Mouse (Mus musculus) granulocyte monocyte progenitor cell, adult 5-6 weeks (primary cell): ENCODE results near the gene P4ha2. TPM values are rescaled to one million over a fixed set of nuclear protein-coding genes. Genes with fewer than 3 reads are reported as not detected.

ENCODE experiments used
- ATAC-seq: replicated peaks from 2 replicates; pipeline ENCODE4 v1.8.0; 2016; ENCODE audit warnings: mild to moderate bottlenecking, moderate TSS enrichment, inconsistent platforms; ENCODE audit not compliant: poor library complexity, severe bottlenecking
- total RNA-seq, 2 experiments: library from RNA; stranded (forward) in 1 of 2; stranded (reverse) in 1 of 2; fragments of 200-712, 200-1000 nt in 1 of 2; fragments of >200 nt in 1 of 2; fragmentation: Nextera tagmentation in 1 of 2; gene quantifications; 2 replicates each; pipeline ENCODE4 v1.2.3; 2014 to 2017

Gene P4ha2
- total RNA-seq (2014; fragmentation: Nextera tagmentation) = not detected in 2 replicates
- not detected in 2 replicates for total RNA-seq (2017)

DNA sequence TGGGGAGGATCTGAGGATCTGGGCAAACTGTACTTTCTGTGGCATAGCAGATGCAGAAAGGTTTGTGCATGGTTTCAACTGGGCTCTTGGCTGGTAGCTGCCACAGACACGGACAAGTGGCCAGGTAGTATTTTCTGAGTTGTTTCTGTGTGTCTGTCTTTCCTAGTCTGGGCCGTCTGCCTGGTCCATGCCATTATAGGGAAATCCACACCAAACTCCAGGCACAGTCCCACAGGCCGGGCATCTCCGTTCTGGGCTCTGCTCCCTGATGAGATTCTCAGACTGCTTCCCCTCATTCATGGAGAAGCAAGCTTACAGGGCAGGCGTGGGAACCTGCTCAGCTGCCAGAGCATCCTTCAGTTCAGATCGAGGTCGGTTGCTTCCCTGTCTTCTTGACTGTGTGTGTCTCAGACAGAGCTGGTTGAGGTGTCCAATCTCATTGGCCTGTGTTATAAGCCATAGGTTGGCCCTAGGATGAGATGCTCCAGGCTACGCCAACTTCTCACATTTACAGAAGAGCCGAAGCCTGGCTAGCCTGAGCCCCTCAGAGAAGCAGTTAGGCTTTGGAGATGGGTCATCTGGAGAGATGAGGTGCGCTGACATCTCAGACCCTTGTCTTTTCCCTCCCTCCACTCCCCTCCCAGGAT is at the start of gene P4ha2:
Gene P4ha2, plus strand, starts transcription at position 51 of the 647 bp plus-strand sequence.
- ATAC-seq = no peak

DNA sequence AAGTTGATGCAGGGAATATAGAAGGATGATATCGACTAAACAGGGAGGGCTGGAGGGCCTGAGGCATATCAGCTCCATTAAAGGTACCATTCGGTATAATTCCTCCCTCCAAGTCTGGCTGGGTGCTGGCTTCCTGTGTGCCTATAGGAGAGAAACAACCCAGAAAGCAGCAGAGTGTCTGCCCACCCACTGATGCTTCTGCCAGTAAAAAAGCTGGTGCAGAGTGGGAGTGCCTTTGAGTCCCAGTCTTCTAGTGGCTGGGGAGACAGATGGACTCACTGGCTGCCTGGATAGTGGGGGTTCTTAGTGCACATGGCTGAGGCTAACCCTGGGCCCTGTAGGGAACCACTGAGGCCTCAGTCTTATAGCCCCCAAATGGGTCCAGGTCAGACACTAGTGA is 49.7 kb upstream of the P4ha2 start:
- ATAC-seq = no peak

DNA sequence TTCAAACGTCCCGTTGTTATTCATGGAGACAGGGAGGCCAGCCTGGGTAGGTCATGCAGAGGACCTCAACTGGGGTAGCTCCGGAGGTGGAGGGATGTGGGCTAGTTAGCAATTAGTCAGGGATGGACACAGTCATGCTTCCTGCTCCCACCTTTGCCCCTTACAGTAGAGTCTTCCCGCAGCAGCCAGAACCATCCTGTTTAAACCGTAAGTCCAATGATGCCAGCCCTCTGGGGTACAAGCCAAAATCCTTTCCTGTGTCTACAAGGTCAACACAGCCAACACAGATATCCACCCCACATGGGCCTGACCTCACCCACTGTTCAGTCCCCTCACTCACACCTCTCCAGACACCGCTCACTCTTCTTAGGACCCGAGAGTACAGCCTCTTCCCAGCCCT is 48.7 kb upstream of the P4ha2 start:
- no peak for ATAC-seq

DNA sequence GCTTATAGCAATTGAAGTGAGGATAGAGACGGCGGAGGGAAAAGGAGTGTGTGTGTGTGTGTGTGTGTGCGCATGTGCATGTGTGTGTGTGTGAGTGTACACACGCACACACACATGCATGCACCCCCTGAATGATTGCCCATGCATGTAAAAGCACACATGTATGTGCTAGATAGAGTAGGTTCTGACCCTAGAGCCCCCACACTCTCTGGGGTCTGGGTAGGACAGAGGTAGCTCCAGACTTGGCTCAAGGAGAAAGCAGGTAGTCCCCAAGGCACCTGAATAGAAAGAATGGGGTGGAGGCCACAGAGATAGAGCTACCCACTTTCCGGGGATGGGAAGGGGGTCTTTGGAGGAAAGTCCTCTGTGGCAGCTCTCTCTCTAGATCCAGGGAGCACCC is 47.8 kb upstream of the P4ha2 start:
- ATAC-seq = no peak

DNA sequence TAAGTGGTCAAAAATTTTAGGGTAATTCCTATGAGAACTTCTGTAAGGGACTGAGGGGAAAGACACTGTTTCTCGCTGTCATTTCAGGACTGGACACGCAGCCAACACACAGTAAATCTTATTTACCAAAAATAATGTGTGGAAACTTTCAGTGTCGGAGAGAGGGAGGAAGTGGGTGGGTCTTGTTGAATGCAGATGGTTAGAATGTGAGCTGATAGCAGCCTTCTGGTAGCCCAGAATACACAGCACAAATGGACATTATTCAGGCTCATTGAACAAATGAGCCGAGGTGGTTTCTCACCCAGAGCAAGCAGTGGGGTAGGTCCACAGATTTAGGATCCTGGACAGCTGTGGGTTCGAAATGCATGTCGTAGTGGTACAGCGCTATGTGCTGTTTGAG is 46.8 kb upstream of the P4ha2 start:
- ATAC-seq = no peak

DNA sequence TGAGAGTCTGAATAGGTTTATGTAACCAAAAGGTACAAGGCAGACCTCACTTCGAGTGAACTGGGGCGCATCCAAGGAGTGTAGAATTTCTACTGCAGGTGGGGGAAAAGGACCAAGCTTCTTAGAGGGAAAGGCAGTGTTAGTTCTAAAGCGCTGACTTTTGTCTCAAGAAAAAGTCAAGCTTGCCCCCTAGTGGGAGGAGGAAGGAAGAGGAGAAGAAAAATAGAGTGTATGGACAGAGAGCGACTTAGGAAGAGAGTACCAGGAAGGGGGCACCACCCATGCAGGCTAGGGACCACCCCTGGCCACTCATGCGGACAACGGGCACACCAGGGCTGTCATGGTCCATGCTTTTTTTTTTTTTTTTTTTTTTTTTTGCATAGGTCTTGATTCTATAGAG is 45.6 kb upstream of the P4ha2 start:
- ATAC-seq = peak; percentile 62; the same call in 1 of the 2 replicates

DNA sequence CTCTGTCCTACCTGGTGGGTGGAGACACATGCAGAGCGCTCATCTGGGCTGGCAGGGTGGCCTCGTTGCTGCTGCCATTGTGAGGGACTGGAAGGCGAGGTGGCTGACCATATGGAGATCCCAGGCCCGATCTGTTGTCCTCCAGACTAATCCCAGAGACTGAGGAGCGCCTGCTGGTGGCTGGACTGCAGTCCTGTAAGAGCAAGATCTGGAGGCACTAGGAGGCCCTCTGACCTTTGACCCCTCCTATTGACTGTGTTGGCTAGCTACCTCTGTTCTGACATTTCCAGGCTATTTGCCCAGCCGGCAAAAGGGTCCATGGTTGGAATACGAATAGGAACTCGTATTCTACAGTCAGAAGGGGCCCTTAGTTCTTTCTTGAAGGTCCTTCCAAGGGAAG is 43.8 kb upstream of the P4ha2 start:
- no peak for ATAC-seq

DNA sequence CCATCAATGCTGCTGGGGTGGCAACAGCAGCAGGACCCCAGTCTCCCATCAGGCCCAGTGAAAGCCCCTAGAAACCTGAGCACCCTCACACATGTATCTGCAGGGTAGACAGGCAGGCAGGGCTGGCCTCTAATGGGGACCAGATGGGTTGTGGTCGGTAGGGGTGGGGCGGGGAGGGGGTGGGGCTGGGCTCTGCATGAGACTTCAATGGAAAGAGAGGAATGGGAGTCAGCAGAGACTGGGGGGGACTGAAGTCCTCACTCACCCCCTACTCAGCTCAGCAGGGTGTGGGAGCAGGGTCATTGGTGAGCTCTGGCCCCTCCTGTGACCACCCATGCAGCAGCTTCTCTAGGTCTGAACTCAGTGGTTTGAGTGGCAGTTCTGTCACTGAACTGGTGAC is 42.5 kb upstream of the P4ha2 start:
- no peak for ATAC-seq

DNA sequence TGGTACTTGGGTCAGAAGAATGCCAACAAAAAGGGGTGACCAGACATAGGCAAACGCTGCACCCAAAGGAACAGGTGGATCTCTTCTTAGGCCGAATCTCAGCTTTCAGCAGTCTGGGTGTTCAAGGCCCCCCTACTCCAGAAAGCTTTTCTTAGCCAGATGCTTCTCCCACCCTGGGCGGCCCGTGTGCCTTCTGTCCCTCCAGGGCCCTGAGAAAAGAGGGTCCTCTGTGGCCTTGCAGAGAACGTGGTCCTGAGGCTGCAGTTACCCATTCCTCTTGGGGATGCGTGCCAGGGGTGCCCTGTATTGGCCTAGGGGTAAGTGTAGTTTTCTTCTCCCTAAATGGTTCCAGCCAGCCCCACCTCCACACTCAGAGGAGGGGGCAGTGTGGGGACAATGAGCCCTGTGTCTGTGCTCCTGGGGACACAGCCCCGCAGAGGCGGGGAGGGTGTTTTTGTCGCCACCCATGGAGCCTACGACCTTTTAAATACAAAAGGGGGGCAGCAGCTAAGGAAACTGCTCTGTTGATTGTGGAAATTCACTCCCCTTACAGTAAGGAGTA is 41.8 kb upstream of the P4ha2 start:
- no peak for ATAC-seq

DNA sequence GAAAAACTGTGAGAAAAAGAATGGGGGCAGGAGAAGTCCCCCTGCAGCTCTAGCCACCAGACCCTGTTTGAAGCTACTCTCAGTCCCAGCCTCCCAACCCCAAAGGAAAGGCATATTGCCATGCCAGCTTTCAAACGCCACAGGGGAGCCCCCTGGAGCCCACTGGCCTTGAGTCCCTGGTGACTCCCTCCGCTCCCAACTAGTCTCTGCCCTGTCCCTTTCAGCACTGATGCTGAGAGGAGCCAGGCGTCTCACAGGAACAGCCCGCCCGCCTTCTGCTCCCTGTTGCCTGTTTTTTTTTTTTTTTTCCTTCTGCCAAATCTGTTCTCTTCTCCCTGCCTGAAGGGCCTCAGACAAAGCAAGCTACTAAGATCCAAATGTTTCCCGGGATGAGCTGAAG is 41.3 kb upstream of the P4ha2 start:
- ATAC-seq = no peak

DNA sequence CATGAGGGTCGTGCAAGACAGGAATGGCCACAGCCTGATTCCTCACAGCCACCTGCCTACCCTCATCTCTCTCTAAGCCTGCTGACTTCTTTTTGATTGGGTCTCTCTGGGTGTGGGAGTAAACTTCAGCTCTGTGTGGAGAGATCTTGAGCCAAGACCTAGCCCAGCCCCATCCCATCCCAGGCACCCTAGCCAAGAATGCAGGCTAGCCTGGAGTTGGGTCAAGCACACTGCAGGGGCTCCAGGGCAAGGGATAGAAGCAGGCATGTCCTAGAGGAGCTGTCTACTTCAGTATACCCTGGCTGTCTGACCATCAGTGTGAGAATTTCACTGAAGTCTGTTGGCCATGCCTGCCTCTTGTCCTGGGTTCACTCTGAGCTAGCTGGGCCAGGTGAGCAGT is 40.4 kb upstream of the P4ha2 start:
- ATAC-seq = no peak

DNA sequence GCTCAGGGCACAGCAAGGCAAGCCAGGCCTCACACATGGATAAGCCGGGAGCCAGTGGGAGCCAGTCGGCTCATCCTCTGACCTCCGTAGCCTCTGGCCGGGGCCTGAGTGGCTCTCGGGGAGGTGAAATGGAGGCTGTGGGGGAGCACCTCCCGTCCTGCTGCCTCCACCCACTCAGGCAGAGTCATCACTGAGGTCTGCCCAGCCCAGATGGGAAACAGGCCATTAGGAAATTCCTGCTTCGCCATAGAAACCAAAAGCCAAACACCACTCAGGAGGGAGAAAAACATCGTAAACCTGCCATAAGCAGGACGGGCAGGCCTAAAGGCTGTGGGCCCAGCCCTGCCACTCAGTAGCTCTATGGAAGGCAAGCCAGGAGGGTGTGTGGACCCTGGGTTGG is 39.6 kb upstream of the P4ha2 start:
- no peak for ATAC-seq

DNA sequence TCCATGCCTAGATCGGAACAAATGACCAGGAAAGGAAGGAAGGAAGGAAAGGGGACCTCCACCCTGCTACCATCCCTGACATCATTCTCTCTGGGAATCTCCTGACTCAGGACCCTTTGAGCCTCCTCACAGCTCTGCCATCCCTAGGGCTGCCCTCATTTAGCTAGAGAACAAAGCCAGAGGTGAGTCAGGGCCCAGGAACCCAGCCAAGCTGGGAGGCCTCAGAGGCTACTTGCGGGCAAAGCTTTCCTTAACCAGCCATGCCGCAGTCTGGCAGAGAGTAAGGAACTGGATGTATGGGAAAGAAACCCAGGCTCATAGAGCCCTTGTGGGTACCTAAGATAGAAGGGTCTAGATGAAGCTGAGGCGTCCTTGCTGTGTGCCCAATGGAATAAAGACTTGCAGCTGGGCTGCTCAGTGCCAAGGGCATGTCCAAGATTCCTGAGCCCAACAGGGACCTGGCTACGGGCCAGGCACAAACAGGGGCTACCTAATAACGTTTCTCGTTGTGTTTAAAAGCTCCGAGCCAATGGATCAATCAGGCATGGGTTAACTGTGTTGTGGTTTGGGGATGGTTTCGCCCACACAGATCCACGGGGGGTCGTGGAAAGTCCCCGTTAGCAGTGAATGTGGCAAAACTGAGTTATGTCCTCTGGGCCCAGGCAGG is 37.7 kb upstream of the P4ha2 start:
- ATAC-seq = no peak

DNA sequence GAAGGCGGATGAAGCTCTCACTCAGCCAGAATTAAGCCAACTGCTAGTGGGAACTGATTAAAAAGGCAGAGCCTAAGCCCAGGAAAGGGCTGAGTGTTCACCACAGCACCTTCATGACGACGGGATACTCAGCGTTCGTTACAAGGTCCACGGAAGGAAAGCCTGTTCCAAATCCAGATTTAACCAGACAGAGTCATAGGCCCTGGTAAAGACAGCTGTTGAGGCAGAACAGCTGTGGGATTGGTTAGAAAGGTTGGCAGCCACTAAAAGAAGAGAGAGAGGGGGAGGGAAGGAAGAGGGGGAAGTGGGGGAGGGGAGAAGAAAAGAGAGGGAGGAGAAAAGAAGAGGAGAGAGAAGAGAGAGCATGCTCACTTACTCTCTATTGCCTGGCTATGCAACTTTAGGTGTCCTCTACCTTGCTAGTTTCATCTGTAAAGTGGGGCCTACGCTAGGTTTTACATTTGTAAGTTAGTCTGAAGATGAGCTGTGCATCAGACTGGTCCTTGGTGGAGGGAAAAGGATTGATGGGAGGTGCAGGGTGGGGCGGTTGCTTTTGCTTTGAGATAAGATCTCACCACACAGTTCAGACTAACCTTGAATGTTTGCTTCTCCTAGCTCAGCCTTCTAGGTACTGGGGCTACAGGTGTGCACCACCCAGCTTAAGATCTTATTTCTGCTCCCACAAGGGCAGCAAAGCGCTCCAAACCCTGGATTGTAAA is 37.0 kb upstream of the P4ha2 start:
- ATAC-seq = no peak

DNA sequence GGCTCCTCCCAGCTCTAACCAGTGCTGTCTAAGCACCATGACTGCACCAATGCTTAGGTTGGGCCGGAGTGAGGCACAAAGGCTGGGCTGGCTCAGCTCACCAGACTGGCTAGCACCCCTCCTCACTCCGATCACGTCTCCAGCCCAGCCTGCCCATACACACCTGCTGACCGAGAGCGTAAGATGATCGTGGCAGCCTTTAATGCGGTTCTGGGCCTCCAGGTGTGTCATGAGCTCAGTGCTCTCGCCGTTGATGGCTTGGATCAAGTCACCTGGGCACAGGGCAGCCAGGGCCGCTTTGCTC is 36.5 kb upstream of the P4ha2 start:
- no peak for ATAC-seq

DNA sequence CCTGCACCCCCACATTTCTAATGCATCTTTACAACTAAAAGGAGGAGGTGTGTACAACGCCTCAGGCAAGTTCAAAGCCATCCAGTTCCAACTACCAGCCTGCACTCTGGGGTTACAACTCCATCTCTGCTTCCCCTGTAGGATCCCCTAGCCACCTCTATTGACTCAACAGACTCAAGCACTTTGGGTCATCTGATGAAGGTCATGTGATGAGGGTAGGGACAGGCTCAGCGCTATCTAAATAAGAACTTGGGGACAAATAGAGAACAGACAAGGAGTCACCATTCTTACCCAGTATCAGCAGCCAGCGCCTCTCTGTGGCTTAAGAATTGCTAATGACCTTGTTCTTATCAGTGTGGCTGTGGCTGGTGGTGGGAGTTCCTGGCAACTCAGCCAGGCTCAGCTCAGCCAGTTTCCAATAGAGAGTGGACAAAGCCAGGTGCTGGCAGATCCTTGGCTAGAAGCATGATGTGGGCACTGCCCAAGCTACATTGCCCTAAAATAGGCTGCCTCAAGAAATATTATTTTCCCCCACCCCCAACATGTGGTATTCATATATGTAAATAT is 35.4 kb upstream of the P4ha2 start:
- no peak for ATAC-seq

DNA sequence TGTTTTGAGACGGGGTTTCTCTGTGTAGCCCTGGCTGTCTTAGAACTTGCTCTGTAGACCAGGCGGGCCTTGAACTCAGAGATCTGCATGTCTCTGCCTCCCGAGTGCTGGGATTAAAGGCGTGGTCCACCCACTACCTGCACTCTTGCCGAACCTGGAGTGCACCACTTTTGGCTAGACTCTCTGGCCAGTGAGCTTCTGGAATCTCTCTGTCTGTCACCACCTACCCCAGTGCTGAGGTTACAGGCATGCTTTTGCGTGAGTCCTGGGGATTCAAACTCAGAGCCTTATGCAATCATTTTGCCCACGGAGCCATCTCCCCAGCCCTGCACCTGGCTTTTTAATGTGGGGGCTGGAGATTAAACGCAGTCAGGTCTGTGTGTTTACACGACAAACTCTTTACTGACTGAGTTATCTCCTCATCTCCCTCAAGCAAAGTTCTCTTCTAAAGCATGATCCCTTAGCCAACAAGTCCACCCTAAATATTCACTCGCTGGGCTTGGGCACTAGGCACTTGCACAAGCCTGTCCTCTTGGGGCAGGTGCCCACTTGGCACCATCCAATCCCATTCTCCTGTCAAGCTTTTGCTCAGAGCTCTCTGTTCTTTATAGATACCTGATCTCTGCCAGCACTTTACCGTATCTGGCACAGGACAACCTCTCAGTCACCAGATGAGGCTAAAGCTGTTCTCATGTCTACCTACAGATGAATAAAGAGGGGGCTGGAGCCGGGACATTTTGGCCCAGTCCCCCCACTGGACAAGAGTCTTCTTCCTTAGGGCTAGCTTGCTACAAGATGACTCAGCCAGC is 34.6 kb upstream of the P4ha2 start:
- no peak for ATAC-seq

DNA sequence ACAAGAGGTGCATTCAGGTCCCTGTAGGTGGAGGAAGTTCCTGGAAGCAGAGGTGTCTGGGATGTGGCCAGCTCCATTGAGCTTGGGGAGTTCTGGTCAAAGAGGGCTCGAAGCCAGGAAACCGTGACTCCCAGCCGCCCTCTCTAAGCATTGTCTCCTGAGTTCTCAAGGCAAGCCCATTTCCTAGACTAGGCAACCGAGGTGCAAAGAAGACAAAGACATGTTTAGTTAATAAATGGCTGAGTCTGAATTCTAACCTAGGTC is 34.0 kb upstream of the P4ha2 start:
- ATAC-seq = no peak

DNA sequence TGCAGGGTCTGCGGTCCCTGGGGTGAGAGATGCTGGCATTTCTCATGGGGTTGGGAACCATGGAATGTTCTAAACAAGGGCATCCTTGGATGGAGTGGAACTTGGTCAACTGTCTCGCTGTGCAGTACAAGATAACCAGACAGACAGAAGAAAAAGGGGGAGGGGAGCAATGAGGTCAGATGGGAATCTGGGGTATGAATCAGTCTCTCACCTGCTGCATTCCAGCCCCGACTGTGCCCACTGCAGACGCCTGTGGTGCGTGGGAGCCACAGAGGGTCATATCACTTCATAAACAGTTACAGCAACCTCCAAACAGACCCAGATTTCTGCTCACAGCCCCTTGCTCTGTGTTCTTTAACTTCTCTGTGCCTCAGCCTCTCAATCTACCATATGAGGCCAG is 33.5 kb upstream of the P4ha2 start:
- ATAC-seq = no peak

DNA sequence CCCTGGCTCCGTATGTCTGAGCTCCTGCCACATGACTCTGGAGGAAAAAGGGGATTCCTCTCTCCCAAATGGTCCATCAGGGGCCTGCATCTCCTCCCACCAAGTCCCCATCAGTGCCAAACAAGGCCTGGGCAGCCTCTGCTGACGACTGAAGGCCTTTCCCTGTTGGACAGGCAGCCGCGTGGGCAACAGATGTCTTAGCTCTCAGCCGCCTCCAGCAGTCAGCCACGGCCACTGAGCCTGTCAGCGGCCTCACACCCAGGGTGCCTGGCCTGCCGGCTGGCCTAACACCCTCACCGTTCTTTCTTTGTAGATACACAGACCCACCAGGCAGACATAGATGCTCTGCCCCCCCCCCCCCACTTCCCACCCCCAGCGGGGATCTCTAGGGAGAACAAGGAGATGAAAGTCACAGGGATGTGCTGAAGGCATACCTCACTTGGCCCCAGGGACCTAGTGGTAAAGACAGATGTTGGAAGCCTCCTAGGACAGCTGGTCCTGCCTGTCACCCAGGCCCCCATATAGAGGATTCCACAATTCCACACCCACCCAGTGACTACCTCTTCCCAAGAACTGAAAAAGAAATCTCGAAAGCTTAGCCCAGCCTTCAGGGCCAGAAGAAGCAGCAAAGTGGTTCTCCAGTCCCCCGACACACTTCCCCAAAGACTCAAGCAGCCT is 32.4 kb upstream of the P4ha2 start:
- no peak for ATAC-seq
